Mouse (Mus musculus) hindbrain, embryonic 10.5 days (tissue): Measurements from ENCODE around the gene Megf8. TPM values are rescaled to one million over a fixed set of nuclear protein-coding genes. Genes with fewer than 3 reads are reported as not detected.
A peak's percentile ranks its signal among the peaks of the same experiment; 100 is the strongest.

Experiments
- DNase-seq: peaks from one replicate; pipeline ENCODE4 v3.0.0-alpha.2; 2017; ENCODE audit warnings: low spot score
- H3K27ac ChIP-seq: fragments of 300-500 bp; sonication (generic); 2 replicates; pipeline ENCODE4 v1.5.1; 2016; ENCODE audit warnings: mild to moderate bottlenecking, moderate library complexity
- H3K27me3 ChIP-seq: fragments of 300-500 bp; sonication (generic); 2 replicates; pipeline ENCODE4 v1.6.1; 2016; ENCODE audit warnings: mild to moderate bottlenecking; ENCODE audit not compliant: poor library complexity, insufficient read depth, severe bottlenecking
- H3K36me3 ChIP-seq: fragments of 300-500 bp; sonication (generic); 2 replicates; pipeline ENCODE4 v1.6.1; 2016; ENCODE audit warnings: mild to moderate bottlenecking, moderate library complexity
- H3K4me1 ChIP-seq: fragments of 300-500 bp; sonication (generic); replicated peaks from 2 replicates; pipeline ENCODE4 v1.6.1; 2016; ENCODE audit warnings: mild to moderate bottlenecking
- H3K4me3 ChIP-seq: fragments of 300-500 bp; sonication (generic); 2 replicates; pipeline ENCODE4 v1.5.1; 2016; ENCODE audit warnings: mild to moderate bottlenecking, moderate library complexity
- H3K9me3 ChIP-seq: fragments of 300-500 bp; sonication (generic); 2 replicates; pipeline ENCODE4 v1.6.1; 2016; ENCODE audit warnings: mild to moderate bottlenecking, moderate library complexity
- WGBS: fragments of 180-500 bp; shearing (Covaris S2); methylation state at CpG from one replicate; pipeline ENCODE4 v1.1.7; 2016; 5-methylcytosine and 5-hydroxymethylcytosine counted together
- polyA plus RNA-seq: library from polyadenylated mRNA; unstranded; fragments of >200 nt; fragmentation: Nextera tagmentation; extraction: Ambion mirVana; gene quantifications from 2 replicates; pipeline ENCODE4 v1.2.1, GENCODE M21; 2016

Megf8 gene
- polyA plus RNA-seq, 1 experiment from 2014 or later = 18.2 TPM

DNA sequence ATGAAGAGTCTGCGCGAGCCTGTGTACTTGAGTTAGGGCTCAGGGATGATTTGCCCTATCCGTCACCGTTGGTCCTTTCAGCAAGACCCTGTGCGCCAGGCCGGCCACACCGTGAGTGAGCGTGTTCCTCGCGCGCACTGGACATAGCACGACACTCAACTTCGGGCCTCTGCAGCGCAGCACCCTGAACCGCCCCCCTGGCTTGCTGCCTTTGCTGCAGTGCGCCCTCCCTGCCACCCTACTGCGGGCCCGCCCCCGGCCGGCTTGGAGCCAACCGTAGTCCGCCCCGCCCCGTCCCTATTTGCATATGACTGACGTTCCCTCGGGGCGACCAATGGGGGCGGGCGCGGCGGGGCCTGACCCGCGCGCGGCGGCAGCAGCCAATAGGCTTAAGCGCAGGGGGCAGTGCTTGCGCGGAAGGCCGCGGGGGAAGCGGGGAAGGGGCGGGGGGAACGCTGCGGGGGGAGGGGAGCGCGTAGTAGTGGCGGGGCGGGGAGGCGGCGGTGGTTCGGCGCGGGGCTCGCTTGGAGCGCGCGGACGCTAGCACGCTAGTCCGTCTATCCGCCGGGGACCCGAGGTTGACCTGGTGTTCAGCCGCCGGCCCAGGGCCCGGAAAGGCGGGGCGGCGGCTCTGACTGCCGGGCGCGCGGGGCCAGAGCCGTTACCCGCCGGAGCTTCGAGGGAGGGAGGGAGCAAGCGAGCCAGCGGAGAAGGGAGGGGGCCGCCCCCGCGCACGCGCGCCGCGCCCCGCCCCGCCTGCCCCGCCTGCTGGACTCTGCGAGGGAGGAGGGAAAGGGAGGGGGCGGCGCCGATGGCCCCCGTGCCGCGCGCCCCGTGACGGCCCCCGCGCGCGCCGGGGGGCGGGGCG is 35.0 kb upstream of the Megf8 start:
- no peaks in the 10 kb centered on the region for H3K9me3 ChIP-seq
- H3K4me1 ChIP-seq = peaks cover 74% of the 10 kb centered on the region
- no peaks in the 10 kb centered on the region for H3K27me3 ChIP-seq
- under 1% methylated on average over 80 of the region's 108 CpGs for WGBS
- peaks cover 27% of the 10 kb centered on the region for H3K36me3 ChIP-seq
- peak; percentile 97 for DNase-seq
- H3K4me3 ChIP-seq = peak overlapping the region; percentile 85
- peak overlapping the region; percentile 98 for H3K27ac ChIP-seq

DNA sequence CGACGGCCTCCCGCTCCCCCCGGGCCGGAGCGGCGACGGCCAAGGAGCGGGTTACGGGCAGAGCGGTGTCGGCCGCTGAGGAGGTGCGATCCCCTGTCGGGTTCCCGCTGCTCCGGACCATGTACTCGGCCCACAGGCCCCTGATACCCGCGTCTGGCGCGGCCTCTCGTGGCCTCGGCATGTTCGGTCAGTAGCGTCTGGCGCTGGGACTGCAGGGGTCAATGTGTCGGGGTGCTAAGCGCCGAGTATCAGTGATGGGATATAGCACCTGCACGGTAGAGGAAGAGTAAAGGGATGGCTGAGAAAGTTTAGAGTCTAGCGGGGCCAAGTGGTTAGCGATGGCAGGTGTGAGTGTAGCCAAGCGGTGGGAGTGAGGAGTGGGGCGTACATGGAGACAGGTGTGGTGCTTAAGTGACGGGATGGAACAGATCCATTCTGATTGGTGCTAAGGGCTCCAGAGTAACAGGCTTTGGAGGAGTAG is 34.2 kb upstream of the Megf8 start:
- WGBS = under 1% methylated on average over 36 of the region's 36 CpGs
- Histone ChIP-seq H3K27ac (peak overlapping the region; percentile 98), H3K27me3 (no peaks in the 10 kb centered on the region), H3K4me1 (peaks cover 68% of the 10 kb centered on the region), H3K9me3 (no peaks in the 10 kb centered on the region), H3K36me3 (peaks cover 35% of the 10 kb centered on the region), H3K4me3 (peak overlapping the region; percentile 85)
- DNase-seq = peak; percentile 66

DNA sequence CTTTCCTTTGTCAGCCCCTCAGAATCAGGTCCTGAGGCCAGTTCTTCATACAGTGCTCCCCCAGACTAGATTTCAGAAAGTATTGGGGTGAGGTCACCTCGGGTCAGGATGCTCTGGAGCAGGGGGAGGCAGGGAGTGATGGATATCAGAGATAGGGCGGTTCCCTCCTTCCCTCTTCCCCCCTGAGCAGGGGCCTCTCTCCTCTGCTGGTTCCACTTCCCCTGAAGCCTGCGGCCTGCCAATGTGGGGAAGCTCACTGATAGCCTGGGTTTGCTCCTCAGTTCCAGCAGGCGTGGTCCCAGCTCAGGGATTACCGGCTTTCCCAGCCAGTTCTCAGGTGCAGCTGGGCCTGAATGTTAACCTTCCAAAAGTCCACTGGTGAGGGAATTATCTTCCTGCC is 33.3 kb upstream of the Megf8 start:
- no peak for DNase-seq
- peak overlapping the region; percentile 85 for H3K4me3 ChIP-seq
- H3K27me3 ChIP-seq = no peaks in the 10 kb centered on the region
- H3K27ac ChIP-seq = peak overlapping the region; percentile 98
- H3K4me1 ChIP-seq = peaks cover 61% of the 10 kb centered on the region
- H3K36me3 ChIP-seq = peaks cover 43% of the 10 kb centered on the region
- H3K9me3 ChIP-seq = no peaks in the 10 kb centered on the region
- 33% methylated on average over 5 of the region's 5 CpGs for WGBS

DNA sequence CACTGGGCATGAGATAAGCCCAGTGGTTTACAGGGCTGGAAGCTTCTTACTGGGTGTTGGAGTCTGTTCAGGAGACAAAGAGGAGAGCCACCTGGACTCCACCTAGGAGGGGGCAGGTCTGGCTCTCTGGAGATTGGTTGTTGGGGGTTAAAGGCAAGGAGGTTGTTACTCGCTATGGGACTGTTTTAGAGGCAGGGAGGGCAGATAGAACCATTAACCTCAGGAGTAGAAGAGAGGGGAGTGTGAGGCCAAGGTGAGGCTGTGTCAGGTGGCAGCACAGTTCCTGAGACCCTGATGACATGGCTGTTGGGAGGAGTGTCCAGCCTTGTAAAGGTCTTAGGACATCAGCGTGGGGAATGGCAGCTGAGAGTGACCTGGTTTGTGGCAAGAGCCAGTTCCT is 32.8 kb upstream of the Megf8 start:
- Histone ChIP-seq H3K4me3 (peak overlapping the region; percentile 85), H3K27ac (peak overlapping the region; percentile 98), H3K36me3 (peaks cover 49% of the 10 kb centered on the region), H3K27me3 (no peaks in the 10 kb centered on the region), H3K4me1 (peaks cover 58% of the 10 kb centered on the region), H3K9me3 (0 out of 2 replicates have a peak, but pooled peaks cover 2% of the 10 kb centered on the region)
- 77% methylated on average over 2 of the region's 2 CpGs for WGBS
- DNase-seq = no peak

DNA sequence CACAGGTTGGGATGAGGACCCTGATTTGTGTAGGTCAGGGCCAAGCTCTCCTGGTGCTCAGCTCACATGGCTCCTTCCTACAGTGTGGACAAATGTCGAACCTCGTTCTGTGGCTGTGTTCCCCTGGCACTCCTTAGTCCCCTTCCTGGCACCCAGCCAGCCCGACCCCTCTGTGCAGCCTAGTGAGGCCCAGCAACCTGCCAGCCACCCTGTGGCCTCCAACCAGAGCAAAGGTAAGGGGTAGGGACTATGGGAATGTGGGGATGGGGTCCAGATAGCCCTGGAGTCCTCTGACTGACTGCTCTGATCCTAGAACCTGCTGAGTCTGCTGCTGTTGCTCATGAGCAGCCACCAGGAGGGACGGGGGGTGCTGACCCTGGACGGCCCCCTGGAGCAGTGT is 32.2 kb upstream of the Megf8 start:
- WGBS = 87% methylated on average over 5 of the region's 5 CpGs
- Histone ChIP-seq H3K4me1 (peaks cover 52% of the 10 kb centered on the region), H3K36me3 (peaks cover 55% of the 10 kb centered on the region), H3K27ac (peak overlapping the region; percentile 20; the same call in 1 of the 2 replicates), H3K27me3 (no peaks in the 10 kb centered on the region), H3K9me3 (peaks cover 6% of the 10 kb centered on the region; the same call in 1 of the 2 replicates), H3K4me3 (peak overlapping the region; percentile 85; the same call in 1 of the 2 replicates)
- DNase-seq = no peak

DNA sequence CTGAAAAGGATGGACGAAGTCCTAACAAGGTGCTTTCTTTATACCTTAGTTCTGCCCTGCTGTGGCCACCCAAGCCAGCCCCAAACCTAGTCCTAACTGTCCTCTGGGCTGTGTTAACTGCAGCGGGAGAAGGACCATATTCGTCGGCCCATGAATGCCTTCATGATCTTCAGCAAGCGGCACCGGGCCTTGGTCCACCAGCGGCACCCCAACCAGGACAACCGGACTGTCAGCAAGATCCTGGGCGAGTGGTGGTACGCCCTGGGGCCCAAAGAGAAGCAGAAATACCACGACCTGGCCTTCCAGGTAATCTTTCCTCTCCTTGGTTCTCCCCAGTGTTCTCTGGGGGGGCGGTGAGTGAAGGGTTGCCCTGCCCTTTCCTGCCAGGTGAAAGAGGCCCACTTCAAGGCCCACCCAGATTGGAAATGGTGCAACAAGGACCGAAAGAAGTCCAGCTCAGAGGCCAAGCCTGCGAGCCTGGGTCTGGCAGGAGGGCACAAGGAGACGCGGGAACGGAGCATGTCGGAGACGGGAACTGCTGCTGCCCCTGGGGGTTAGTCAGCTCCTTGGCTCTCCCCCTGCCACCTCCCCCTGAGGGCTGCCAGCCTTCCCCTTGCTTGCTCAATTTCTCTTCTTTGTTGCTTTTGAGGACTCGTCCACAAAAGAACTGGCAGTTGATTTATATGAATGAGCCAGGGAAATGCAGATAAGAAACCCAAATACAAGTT is 31.3 kb upstream of the Megf8 start:
- no peak for DNase-seq
- Histone ChIP-seq H3K4me3 (no peak overlapping the region), H3K9me3 (peaks cover 9% of the 10 kb centered on the region; the same call in 1 of the 2 replicates), H3K27ac (no peak overlapping the region), H3K36me3 (peaks cover 64% of the 10 kb centered on the region), H3K27me3 (no peaks in the 10 kb centered on the region), H3K4me1 (peaks cover 43% of the 10 kb centered on the region)
- WGBS = 92% methylated on average over 20 of the region's 20 CpGs

DNA sequence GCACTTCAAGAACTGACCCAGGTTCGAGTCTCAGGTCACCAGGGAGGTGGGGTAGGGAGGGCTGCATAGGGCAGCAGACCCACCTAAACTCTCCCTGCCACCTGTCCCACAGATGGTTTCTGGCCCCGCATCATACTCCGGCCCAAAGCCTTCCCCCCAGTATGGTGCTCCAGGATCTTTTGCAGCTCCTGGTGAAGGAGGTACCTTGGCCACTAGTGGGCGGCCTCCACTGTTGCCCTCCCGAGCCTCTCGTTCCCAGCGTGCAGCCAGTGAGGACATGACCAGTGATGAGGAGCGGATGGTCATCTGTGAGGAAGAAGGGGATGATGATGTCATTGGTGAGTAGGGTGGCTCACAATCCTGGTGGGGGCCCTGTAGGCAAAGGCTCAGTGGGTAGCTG is 30.0 kb upstream of the Megf8 start:
- Histone ChIP-seq H3K4me3 (no peak overlapping the region), H3K4me1 (peaks cover 42% of the 10 kb centered on the region), H3K9me3 (peaks cover 9% of the 10 kb centered on the region; the same call in 1 of the 2 replicates), H3K27me3 (no peaks in the 10 kb centered on the region), H3K36me3 (peaks cover 77% of the 10 kb centered on the region), H3K27ac (no peak overlapping the region)
- WGBS = 80% methylated on average over 8 of the region's 8 CpGs
- no peak for DNase-seq

DNA sequence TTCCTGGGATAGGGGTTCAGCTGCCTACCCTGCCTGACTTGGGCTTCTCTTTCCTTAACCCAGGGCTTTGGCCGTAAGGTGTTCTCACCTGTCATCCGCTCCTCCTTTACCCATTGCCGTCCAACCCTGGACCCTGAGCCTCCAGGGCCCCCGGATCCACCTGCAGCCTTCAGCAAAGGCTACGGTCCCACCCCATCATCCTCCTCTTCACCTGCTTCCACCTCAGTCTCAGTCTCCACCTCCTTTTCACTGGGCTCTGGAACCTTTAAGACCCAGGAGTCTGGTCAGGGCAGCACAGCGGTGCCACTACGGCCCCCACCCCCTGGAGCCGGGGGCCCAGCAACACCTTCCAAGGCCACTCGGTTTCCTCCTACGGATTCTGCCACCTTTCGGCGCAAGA is 29.0 kb upstream of the Megf8 start:
- Histone ChIP-seq H3K27ac (no peak overlapping the region), H3K4me1 (peaks cover 38% of the 10 kb centered on the region), H3K4me3 (no peak overlapping the region), H3K27me3 (no peaks in the 10 kb centered on the region), H3K36me3 (peaks cover 87% of the 10 kb centered on the region), H3K9me3 (peaks cover 9% of the 10 kb centered on the region; the same call in 1 of the 2 replicates)
- WGBS = 96% methylated on average over 12 of the region's 12 CpGs
- DNase-seq = no peak

DNA sequence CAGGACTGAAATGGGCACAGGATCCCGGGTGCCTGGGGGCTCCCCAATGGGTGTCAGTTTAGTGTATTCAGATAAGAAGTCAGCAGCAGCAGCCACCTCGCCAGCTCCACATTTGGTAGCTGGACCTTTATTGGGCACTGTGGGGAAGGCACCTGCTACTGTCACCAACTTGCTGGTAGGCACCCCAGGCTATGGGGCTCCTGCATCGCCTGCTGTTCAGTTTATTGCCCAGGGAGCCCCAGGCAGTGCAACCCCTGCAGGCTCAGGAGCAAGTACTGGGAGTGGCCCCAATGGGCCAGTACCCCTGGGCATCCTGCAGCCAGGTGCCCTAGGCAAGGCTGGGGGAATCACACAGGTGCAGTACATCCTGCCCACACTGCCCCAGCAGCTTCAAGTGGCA is 28.2 kb upstream of the Megf8 start:
- Histone ChIP-seq H3K9me3 (peaks cover 9% of the 10 kb centered on the region; the same call in 1 of the 2 replicates), H3K4me3 (peak overlapping the region; percentile 14; the same call in 1 of the 2 replicates), H3K27me3 (no peaks in the 10 kb centered on the region), H3K4me1 (peaks cover 34% of the 10 kb centered on the region), H3K36me3 (peaks cover 94% of the 10 kb centered on the region), H3K27ac (no peak overlapping the region)
- DNase-seq = no peak
- 91% methylated on average over 3 of the region's 3 CpGs for WGBS

DNA sequence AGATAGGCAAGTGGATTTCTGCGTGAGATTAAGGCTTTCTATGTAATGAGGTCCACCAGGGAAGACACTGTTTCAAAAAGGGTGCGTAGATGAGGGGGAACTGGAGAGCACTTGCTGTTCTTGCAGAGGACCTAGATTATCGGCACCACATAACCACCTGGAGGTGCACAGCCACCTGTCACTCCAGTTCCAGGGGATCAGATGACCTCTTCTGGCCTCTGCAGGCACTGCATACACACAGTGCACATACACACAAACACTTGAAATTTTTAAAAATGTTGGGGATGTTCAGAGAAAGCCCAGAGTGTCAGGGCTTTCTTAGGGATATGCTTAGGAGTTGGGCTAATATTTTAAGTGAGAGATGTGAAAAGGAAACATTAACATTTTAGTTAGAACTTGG is 27.0 kb upstream of the Megf8 start:
- Histone ChIP-seq H3K27me3 (no peaks in the 10 kb centered on the region), H3K36me3 (peaks cover 100% of the 10 kb centered on the region), H3K27ac (no peak overlapping the region), H3K9me3 (peaks cover 9% of the 10 kb centered on the region; the same call in 1 of the 2 replicates), H3K4me1 (peaks cover 22% of the 10 kb centered on the region), H3K4me3 (no peak overlapping the region)
- WGBS = 95% methylated on average over 3 of the region's 3 CpGs
- DNase-seq = no peak

DNA sequence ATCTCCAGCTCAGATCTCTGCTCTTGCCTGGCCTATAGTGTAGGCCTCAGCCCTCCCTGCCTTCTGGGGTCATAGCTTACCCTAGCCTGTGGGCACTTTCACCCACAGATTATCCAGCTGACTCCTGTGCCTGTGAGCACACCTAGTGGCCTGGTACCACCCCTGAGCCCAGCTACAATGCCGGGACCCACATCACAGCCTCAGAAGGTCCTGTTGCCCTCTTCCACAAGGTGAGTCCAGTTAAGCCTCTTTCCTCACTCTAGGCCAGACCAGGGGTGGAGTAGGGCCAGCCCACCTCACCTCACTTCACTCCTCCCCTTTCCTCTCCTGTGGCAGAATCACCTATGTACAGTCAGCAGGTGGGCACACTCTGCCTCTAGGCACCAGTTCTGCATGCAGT is 26.5 kb upstream of the Megf8 start:
- Histone ChIP-seq H3K27ac (no peak overlapping the region), H3K9me3 (peaks cover 9% of the 10 kb centered on the region; the same call in 1 of the 2 replicates), H3K36me3 (peaks cover 100% of the 10 kb centered on the region), H3K4me1 (peaks cover 18% of the 10 kb centered on the region), H3K27me3 (no peaks in the 10 kb centered on the region), H3K4me3 (no peak overlapping the region)
- DNase-seq = no peak
- WGBS = 95% methylated on average over 1 of the region's 1 CpGs

DNA sequence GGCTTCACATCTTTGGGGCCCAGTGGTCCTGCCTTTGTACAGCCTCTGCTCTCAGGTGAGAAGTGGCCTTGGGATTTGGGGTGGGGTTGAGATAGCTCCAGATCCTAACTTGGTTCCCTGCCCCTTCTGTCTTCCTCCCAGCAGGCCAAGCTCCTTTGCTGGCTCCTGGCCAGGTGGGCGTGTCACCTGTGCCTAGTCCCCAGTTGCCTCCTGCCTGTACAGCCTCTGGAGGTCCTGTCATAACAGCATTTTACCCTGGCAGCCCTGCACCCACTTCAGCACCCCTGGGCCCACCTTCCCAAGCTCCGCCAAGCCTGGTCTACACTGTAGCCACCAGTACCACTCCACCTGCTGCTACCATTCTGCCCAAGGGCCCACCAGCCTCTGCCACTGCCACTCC is 26.1 kb upstream of the Megf8 start:
- Histone ChIP-seq H3K36me3 (peaks cover 100% of the 10 kb centered on the region), H3K27me3 (no peaks in the 10 kb centered on the region), H3K4me3 (0 out of 2 replicates have a peak overlapping the region, but pooled peaks have one; percentile 6), H3K27ac (no peak overlapping the region), H3K9me3 (peaks cover 9% of the 10 kb centered on the region; the same call in 1 of the 2 replicates), H3K4me1 (peaks cover 19% of the 10 kb centered on the region)
- DNase-seq = no peak
- WGBS = 94% methylated on average over 2 of the region's 2 CpGs
